Mouse (Mus musculus): Measurements from ENCODE around the gene Gtpbp3.
A peak's percentile ranks its signal among the peaks of the same experiment; 100 is the strongest.
"Not testable (repeated sequence)": the region's sequence is repeated elsewhere in the genome, so short reads cannot be mapped to it uniquely, and the experiment has no call there.

Gene Gtpbp3

DNA sequence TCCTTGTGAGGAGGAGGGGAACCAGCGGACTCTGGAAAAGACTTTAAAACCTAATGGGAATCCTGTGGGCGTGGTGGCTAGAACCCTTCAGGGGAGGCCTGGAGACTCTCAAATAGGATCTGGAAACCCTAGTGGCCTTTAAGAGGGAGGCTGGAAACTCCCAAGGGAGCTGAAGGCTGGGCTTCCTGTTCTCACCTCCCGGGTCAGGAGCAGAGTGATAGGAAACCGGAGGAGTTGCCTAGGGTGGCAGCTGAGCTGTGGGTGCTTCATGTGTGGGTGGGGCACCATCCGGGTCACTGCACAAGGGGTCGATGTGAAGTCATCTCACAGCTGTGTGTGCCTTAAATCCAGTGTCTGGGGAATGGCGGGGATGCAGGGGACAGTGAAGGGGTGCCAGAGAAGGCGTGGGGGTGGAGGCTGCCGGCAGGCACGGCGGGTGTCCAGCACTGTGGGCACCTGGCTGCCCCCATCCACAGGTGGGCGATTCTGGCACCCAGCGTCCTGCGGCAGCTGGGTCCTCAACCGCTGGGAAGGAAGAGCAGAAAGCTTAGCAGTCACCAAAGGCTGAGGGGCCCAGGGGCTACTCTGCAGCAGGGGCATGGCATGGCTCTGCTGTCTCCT lies 10.1 kb downstream of the Gtpbp3 start:
- no peak for DNase-seq (ENCODE audit: low spot score)

DNA sequence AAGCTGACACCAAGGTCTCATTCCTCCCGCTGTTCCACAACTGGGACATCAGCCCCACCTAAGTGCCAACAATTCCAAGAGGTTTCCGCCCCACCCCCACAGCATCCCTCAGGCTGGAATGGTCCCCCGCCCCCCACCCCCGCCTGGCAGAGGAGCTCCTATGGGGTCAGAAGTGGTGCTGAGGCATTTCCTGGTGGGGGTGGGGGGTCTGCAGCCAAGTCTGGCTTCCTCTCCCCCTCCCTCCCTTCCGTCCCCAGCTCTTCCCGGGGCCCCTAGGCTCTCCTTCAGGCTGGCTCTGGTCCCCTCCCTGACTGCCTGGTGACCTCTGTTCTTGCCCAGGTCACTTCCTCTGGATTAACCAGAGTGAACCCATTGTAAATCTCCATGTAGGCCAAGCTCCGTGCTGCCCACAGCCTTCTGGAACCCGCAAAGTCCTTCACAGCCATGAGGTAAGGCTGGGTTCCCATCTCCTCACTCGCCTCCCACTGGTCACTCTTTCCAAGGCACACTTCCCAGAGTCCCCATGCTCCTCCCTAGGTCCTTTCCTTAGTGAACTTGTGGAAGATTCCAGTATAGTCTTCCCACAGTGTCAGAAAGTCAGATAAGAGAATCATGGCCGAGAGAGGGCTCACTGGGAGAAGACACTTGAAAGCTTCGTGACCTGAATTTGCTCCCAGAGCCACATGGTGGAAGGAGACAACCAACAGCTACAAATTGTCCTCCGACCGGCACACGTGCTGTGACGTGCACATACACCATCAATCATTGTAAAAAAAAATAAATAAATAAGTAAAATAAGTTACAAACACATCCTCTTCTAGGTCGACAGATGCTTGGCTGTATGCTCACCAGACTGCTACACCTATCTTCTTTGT lies 11.2 kb downstream of the Gtpbp3 start:
- DNase-seq (ENCODE audit: low spot score) = no peak

DNA sequence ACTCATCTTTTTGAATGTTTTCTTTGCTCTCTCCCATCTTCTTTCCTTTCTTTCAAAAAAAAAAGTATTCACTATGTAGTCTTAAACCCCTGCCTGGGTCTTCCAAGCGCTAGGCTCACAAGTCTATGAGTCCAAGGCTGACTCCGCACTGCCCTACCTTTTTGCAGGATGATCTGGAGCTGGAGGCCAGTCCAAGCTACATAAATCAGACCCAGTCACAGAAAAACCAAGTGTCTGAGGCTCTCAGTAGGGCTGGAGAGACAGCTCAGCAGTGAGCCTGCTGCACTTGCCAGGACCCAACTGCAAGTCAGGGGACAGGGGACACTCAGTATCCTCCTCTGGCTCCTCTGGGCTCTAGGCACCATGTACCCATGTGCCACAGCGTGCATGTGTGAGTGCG lies 16.4 kb downstream of the Gtpbp3 start:
- DNase-seq (ENCODE audit: low spot score) = no peak

DNA sequence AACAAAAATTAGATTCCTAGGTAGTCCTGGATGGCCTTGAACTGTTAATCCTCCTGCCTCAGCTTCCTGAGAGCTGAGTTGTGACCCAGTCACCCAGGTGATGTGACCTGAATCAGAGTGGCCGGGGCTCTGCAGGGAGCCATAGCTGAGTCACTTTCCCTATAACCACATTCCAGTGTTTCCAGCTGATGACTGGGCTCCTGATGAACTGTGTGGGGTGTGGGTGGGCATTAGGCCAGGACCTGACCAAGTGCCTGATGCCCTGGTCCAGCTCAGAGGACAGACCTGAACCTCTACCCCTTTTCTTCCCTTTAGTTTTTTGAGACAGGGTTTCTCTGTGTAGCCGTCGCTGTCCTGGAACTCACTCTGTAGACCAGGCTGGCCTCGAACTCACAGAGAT lies 17.4 kb downstream of the Gtpbp3 start:
- no peak for DNase-seq (ENCODE audit: low spot score)

DNA sequence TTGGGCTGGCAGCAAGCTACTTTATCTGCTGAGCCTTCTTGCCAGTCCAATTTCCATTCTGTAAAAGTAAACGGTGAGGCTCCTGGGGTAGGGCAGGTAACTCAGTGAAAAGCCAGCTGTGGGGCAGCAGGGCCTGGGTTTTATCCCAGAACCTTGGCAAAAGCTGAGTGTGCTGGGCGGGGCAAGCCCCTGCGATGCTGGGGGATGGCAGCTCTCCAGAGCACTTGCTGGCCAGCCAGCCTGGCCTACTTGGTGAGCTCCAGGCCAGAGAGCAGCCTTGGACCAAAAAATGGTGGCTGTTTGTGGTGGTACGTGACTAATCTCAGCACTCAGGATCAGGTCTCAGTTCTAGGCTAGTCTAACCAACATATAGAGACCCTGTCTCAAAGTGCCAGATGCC lies 18.1 kb downstream of the Gtpbp3 start:
- no peak for DNase-seq (ENCODE audit: low spot score)

DNA sequence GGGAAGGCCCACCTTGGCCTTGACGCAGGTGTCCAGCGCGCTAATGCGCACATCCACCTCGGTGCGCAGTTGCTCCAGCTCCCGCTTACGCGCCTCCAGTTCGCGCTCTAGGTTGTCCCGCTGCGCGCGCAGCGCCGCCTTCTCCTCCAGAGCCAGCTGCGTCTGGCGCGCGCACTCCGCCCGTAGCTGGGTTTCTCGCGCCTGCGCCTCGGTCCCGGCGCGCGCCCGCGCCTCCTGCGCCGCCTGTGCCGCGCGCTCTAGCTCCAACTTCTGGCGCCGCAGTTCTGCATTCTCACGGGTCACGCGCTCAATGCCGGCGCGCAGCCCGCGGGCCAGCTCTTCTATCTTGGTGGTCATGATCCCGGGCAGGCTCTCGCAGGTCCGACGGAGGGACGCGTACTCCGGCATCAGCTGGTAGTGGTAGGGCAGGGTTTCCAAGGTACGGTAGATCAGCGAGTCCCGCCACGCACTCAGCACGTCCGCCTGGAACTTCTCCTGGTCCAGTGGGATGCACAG lies 19.7 kb downstream of the Gtpbp3 start:
- DNase-seq (ENCODE audit: low spot score) = peak; percentile 49

DNA sequence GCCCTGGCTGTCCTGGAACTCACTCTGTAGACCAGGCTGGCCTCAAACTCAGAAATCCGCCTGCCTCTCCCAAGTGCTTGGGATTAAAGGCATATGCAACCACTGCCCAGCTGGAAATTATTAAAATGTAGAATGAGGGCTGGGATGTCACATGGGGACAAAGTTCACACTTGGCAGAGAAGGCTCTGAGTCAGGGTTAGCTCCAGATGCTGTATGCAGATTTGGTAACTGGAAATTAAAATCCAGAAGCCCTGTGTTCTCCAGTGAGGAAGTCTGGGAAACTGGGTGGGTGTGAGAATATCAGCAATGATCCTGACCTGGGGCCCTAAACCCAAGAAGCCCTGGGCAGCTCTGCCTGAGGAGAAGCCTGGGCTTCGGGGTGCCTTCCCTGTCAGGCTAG lies 21.4 kb downstream of the Gtpbp3 start:
- DNase-seq (ENCODE audit: low spot score) = no peak

DNA sequence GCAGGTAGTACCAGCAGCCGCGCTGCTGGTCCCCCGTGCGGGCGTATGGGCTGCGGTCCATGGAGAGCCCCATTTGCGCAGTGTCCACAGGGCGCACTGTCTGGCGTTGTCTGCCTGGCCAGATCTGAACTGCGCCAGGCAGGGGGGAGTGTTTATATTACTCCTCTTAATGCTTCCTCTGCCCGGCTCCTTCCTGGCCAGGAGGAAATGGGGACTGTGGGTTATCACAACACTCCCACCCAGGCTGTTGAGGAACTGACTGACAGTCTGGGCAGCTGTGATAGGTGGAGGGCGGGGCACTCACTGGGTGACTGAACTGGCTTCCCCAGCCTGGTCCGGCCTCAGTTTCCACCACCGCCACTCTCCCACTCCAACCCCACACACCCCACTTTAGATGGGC lies 23.7 kb downstream of the Gtpbp3 start, which contains the start of gene Plvap:
Gene Plvap, minus strand, starts transcription at position 109 of the 400 bp plus-strand sequence.
- DNase-seq (ENCODE audit: low spot score) = no peak

DNA sequence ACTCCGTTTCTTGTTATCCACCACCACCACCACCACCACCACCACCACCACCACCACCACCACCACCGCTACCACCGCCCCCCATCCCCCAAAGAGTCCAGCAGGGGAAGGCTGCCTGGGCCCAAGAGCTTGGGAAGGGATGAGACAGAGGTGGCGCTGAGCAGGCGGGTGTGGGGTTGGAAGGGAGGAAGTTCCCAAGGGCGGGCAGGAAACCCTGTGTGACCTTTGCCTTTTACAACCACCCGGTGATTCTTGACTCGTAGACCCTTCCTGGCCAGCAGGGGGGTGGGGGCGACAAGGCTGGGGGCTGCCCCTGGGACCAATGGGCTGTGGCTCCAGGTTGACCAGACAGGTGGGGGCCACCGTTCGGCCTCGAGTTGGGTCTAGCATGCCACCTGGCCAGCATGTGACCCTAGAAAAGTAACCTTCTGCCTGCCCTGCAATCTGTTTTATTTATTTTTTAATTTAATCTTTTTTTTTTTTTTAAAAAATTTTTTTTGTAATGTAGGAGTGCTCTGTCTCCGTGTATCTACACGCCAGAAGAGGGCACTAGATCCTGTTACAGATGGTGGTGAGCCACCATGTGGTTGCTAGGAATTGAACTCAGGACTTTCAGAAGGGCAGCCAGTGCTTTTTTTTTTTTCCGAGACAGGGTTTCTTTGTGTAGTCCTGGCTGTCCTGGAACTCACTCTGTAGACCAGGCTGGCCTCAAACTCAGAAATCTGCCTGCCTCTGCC lies 25.3 kb downstream of the Gtpbp3 start:
- no peak for DNase-seq (ENCODE audit: low spot score)

DNA sequence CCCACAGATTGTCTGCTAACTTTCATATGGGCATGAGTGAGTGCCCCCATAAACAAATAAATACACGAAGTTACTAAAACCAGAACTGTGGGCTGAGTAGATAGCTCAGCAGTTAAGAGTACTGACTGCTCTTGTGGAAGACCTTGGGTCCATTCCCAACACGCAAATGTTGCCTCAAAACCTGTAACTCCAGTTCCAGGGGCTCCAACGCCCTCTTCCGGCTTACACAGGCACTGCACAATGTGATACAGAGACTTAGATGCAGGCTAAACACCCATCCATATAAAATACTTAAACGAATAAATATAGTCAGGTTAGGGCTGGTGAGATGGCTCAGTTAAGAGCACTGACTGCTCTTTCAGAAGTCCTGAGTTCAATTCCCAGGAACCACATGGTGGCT lies 27.1 kb downstream of the Gtpbp3 start:
- no peak for DNase-seq (ENCODE audit: low spot score)

DNA sequence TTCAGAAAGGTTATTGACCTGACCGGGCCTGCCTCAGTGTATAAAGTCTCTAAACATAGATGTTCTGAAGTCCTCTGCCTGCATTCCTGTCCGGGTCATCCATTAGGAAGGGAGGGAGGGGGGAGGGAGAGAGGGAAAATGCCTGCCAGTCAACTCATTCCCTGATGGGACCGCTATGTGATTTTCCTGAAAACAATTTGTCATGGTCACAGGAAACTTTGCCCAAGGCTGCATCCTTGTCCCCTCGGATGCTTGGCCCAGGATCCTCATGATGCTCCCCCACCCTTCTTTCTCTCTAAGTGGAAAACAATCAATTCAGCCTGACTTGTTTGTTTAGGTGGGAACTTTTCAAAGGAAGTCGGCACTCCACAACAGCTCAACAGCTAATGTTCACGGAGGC lies 28.9 kb downstream of the Gtpbp3 start:
- DNase-seq (ENCODE audit: low spot score) = no peak

DNA sequence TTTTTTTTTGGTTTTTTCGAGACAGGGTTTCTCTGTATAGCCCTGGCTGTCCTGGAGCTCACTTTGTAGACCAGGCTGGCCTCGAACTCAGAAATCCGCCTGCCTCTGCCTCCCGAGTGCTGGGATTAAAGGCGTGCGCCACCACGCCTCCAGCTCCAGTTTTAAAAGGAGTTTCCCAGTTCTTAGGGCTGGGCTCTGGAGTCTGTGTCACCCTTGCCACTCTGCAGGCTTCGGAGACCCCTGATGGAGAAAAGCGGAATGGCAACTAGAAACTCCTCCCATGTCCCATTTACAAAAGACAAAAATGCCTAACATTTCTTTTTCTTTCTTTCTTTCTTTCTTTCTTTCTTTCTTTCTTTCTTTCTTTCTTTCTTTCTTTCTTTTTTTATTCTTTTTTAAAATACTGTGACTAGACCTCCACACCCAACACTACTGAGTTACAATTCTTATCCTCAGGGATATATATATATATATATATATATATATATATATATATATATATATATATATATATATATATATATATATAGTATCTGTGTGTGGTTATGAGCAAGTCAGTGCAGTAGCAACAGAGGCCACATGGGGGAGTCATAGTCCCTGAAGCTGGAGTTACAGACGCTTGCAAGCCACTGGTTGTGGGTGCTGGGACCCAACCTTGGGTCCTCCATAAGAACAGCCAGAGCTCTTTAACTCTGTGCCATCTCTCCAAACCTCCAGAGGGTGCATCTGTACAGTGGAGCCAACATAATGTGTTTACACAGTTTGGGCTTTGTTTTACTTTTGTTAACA lies 31.3 kb downstream of the Gtpbp3 start:
- DNase-seq (ENCODE audit: low spot score) = peak; percentile 53

DNA sequence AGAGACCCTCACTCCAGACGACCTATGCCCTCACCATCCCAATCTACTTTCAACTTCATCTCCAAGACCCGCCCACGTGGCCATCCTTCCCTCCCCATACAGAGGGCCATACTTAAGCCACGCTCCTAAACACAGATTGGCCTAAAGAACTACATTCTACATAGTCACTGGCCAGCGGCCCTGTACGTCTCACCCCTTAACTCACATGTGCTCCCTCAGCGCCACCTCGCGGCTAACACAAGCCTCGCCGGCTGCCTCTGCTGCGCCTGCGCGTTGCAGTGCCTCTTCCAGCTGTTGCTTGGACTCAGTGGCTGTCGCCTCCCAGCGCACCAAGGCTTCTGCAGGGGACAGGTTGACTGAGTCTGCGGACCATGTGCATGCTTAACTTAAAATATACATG lies 33.7 kb downstream of the Gtpbp3 start:
- peak; percentile 96 for DNase-seq (ENCODE audit: low spot score)

DNA sequence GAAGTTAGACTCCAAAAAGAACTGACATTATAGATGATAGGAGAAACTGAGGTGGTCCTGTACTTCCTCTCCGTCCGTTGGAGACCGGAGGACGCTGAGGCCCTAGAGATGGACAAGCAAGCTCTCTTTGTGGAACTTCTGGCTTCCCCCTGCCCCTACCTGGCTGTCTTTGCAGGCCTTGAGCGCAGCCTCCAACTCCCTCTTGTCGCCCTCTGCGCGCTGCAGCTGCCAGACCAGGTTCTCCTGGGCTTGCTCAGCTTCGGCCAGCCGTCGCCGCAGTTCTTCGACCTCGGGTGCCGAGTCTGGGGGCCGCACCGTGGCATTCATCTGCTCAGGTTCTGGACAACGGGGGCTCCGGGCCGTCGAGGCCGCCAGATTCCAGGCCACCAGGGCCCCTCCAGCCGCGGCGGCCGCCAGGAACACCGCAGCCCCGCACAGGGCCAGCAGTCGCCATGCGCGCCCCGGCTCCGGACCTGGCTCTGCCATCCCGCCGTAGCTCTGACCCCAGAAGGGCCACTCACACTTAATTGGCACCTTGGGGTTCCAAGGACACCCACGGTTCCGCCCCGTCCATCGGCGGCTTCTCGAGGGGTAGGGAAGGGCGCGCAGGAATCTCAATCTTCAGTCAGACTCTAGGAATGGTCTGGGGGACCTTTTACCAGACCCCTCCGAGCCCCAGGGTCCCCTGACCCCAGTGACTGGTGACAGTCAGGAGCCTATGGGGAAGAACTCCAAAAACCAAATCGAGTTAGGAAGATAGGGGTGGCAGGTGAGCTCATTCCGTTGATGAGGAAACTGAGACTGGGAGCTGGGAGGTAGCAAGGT lies 37.5 kb downstream of the Gtpbp3 start, which contains the start of gene Ccdc194:
Gene Ccdc194, minus strand, starts transcription at position 486 of the 825 bp plus-strand sequence.
- no peak for DNase-seq (ENCODE audit: low spot score)

DNA sequence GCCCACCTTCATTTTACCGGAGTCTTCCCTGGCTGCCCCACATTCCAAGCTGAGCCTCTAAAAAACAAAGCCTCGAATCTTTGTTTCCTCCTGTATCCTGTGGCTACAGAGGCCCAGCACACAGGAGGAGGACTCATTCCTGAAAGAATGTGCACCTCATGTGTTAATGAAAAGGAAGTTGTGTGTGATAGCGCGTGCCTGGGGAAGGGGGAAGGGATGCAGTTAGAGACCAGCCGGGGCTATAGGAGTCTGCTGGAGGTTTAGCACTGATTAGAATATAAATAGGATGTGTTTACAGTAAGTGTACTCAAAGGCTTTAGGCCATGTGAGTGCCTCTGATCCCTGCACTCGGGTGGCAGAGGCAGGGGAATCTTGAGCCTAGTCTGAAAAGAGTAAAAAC lies 38.4 kb downstream of the Gtpbp3 start:
- DNase-seq (ENCODE audit: low spot score) = no peak

DNA sequence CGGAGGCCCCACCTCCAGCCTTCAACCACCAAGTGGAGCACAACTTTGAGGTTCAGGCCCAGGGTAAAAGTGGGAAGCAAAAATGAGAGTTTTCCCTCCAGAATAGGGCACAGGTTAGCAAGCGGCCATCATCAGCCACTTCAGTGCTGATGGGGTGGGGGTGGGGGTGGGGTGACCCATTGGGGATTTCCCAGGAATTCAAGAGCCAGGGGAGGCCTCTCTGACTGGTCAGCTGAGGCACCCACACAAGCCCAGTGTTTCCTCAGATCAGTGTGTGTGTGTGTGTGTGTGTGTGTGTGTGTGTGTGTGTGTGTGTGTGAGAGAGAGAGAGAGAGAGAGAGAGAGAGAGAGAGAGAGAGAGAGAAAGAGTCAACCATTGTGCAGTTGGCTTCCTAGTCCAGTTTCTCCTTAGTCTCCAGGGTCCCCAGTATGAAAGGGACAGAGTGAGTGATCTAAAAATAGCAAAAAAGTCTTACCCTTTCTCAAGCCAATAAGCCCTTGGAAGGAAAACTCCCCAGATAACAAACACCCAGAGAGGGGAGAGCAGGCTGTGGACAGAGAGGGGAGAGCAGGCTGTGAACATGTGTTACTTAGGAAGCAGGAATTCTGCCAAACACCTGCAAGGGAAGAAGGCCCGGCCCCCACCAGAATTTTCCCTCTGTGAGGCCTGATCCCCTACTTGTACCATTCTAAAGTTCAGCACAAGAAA lies 39.4 kb downstream of the Gtpbp3 start:
- DNase-seq (ENCODE audit: low spot score) = no peak

DNA sequence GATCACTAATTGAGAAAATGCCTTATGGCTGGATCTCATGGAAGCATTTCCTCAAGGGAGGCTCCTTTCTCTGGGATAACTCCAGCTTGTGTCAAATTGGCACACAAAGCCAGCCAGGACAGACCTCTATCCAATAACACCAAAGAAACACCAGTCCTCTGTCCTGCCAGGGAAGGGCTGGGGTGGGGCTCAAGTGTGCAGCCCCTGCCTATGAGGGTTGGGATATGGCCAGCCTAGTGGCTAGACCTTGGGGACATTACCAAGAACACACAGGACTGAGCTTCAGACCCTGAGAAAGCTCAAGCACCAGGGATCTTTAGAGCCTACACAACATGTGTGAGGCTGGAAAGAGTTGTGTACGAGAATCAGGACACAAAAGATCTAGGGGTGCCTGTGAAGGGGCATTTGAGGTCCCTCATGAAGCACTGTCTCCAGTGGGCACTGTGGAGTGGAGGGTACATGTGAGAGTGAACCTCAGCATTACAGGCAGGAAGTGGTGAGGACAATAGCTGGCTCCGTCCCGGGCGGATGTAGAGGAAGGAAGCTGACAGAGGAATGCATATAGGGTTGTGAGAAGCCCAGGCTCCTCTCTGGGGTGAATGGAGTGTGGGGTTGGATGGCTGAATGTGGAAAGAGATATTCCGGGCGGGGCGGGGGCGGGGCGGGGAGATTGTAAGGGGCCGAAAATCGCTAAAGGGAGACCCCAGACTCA lies 40.6 kb downstream of the Gtpbp3 start:
- DNase-seq (ENCODE audit: low spot score) = no peak

DNA sequence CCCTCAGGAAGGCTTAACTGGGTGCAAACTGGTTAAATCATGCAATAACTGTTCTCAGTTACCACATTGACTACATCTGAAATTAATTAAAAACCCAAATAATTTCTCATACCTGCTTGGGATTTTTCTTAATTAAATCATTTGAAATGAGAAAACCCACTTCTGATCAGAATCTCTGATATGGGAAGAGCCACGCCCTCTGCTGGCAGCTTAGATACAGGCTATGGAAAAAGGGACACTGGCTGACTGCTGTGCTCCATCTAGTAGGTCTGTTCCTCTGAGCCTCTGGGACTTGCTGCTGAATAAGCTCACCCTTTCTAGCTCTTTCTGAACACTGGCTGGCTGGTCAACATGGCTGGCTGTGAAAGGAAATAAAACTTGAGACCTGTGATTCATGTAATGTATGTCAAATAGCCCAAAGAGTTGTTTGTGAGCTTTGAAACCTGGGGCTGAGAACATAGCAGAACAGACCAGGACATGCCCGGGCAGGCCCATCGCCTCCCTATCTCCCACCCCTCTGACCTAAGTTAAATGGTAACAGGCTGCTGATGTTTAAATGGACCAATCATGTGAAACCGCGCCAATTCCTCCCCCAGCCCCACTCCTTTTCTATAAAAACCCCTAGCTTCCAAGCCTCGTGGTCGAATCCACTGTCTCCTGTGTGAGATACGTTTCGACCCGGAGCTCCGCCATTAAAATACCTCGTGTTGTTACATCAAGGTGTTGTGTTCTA lies 43.0 kb downstream of the Gtpbp3 start:
- not testable (repeated sequence) for DNase-seq (ENCODE audit: low spot score)

DNA sequence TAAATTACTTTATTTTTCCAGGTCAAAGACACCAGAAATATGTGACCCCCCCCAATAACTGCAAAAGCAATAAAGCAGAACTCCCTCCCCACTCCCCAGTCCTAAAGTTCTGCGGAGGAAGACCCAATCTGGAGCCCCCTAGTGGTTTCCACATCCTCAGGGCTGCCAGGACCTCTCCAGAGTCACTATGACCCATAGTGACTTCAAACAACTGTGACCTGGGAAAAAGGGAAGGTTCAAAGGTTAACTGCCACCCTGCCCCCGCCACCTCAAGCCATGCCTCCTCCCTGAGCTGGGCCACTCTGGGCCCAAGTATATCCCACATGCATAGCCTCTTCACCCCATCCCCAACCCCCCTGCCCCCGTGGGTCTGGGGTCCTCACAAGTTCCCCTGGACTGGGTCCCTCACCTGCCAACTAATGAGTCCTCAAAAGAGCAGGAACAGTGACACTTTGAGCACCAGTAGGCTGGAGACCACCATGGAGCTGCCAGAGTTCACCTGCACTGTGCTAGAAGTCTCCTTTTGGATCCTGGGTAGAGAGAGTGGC lies 46.4 kb downstream of the Gtpbp3 start:
- no peak for DNase-seq (ENCODE audit: low spot score)
